Mouse (Mus musculus) limb, embryonic 11.5 days (tissue): ENCODE data around the gene Mid2. TPM values are rescaled to one million over a fixed set of nuclear protein-coding genes. Genes with fewer than 3 reads are reported as not detected.
"Not testable (repeated sequence)": the region's sequence is repeated elsewhere in the genome, so short reads cannot be mapped to it uniquely, and the experiment has no call there.

Source experiments
- ATAC-seq: fragments of 200-750 bp; cut with Nextera tagmentation; 2 replicates; pipeline ENCODE4 v1.8.0; 2017; ENCODE audit warnings: low read depth; ENCODE audit not compliant: insufficient number of reproducible peaks, low FRiP score, low TSS enrichment
- DNase-seq: peaks from one replicate; pipeline ENCODE4 v3.0.0-alpha.2; 2015; ENCODE audit warnings: low spot score
- H3K27ac ChIP-seq: fragments of 300-500 bp; sonication (generic); replicated peaks from 2 replicates; pipeline ENCODE4 v1.5.1; 2014; ENCODE audit warnings: low read depth, mild to moderate bottlenecking, low read length
- H3K27me3 ChIP-seq: fragments of 300-500 bp; sonication (generic); 2 replicates; pipeline ENCODE4 v1.6.1; 2014; ENCODE audit warnings: mild to moderate bottlenecking, low read length, mixed read lengths; ENCODE audit not compliant: control insufficient read depth, insufficient read depth
- H3K36me3 ChIP-seq: fragments of 300-500 bp; sonication (generic); 2 replicates; pipeline ENCODE4 v1.6.1; 2014; ENCODE audit warnings: mild to moderate bottlenecking, low read length, moderate library complexity, mixed read lengths; ENCODE audit not compliant: control insufficient read depth, insufficient read depth
- H3K4me1 ChIP-seq: fragments of 300-500 bp; sonication (generic); 2 replicates; pipeline ENCODE4 v1.6.1; 2014; ENCODE audit warnings: low read length, mixed read lengths; ENCODE audit not compliant: control insufficient read depth, insufficient read depth
- H3K4me2 ChIP-seq: fragments of 300-500 bp; sonication (generic); 2 replicates; pipeline ENCODE4 v1.6.1; 2014; ENCODE audit warnings: low read depth, mild to moderate bottlenecking, moderate library complexity; ENCODE audit not compliant: severe bottlenecking
- H3K4me3 ChIP-seq: fragments of 300-500 bp; sonication (generic); 2 replicates; pipeline ENCODE4 v1.5.1; 2014; ENCODE audit warnings: low read depth, low read length
- H3K9ac ChIP-seq: fragments of 300-500 bp; sonication (generic); 2 replicates; pipeline ENCODE4 v1.6.1; 2014; ENCODE audit warnings: mild to moderate bottlenecking, low read length
- H3K9me3 ChIP-seq: fragments of 300-500 bp; sonication (generic); 2 replicates; pipeline ENCODE4 v1.6.1; 2016; ENCODE audit warnings: low read length; ENCODE audit not compliant: control insufficient read depth
- WGBS: fragments of 180-500 bp; shearing (Covaris S2); extraction: QIAGEN DNeasy Blood & Tissue Kit; methylation state at CpG from one replicate; pipeline ENCODE4 v1.1.7; 2014; 5-methylcytosine and 5-hydroxymethylcytosine counted together
- polyA plus RNA-seq: library from polyadenylated mRNA; unstranded; fragments of >200 nt; fragmentation: Nextera tagmentation; extraction: Ambion mirVana; gene quantifications from 2 replicates; pipeline ENCODE4 v1.2.1, GENCODE M21; 2014

Gene Mid2
- polyA plus RNA-seq, 1 experiment from 2014 or later = 1.7 TPM

- DNase-seq = no peak
- no peak overlapping the region for H3K9ac ChIP-seq
- no peak overlapping the region for H3K27ac ChIP-seq
- no peak for ATAC-seq
- no peaks in the 10 kb centered on the region for H3K9me3 ChIP-seq
- WGBS = 88% methylated on average over 2 of the region's 2 CpGs
- no peak overlapping the region for H3K4me3 ChIP-seq
- H3K4me1 ChIP-seq = no peaks in the 10 kb centered on the region
- no peak overlapping the region for H3K4me2 ChIP-seq
- H3K27me3 ChIP-seq = no peaks in the 10 kb centered on the region
- H3K36me3 ChIP-seq = no peaks in the 10 kb centered on the region
Observed at GRCm38 (mm10) chrX:140688335-140688734, 23.9 kb downstream of the Mid2 start.

GRCm38 (mm10) chrX:140697872-140698463 lies 33.6 kb downstream of the Mid2 start:
- H3K27me3 ChIP-seq, H3K4me3 ChIP-seq, H3K4me1 ChIP-seq, DNase-seq, H3K36me3 ChIP-seq, H3K9me3 ChIP-seq, H3K4me2 ChIP-seq, ATAC-seq, H3K9ac ChIP-seq, H3K27ac ChIP-seq: not testable (repeated sequence)
- 68% methylated on average over 6 of the region's 7 CpGs for WGBS

GRCm38 (mm10) chrX:140703224-140703623 lies 38.8 kb downstream of the Mid2 start:
- Histone ChIP-seq H3K27me3 (peaks cover 4% of the 10 kb centered on the region; the same call in 1 of the 2 replicates), H3K4me1 (no peaks in the 10 kb centered on the region), H3K36me3 (no peaks in the 10 kb centered on the region), H3K9ac (no peak overlapping the region), H3K27ac (no peak overlapping the region), H3K4me3 (no peak overlapping the region), H3K9me3 (no peaks in the 10 kb centered on the region), H3K4me2 (no peak overlapping the region)
- no peak for DNase-seq
- 94% methylated on average over 1 of the region's 1 CpGs for WGBS
- ATAC-seq = no peak

- Histone ChIP-seq H3K27me3 (peaks cover 4% of the 10 kb centered on the region; the same call in 1 of the 2 replicates), H3K4me2 (no peak overlapping the region), H3K36me3 (no peaks in the 10 kb centered on the region), H3K9ac (no peak overlapping the region), H3K4me1 (no peaks in the 10 kb centered on the region), H3K4me3 (no peak overlapping the region), H3K9me3 (no peaks in the 10 kb centered on the region), H3K27ac (no peak overlapping the region)
- ATAC-seq (no peak), DNase-seq (no peak)
- WGBS = 92% methylated on average over 4 of the region's 4 CpGs
Observed at GRCm38 (mm10) chrX:140706077-140706476, 41.7 kb downstream of the Mid2 start.

- no peak for ATAC-seq
- Histone ChIP-seq H3K4me3 (no peak overlapping the region), H3K9ac (no peak overlapping the region), H3K4me2 (no peak overlapping the region), H3K4me1 (no peaks in the 10 kb centered on the region), H3K27me3 (no peaks in the 10 kb centered on the region), H3K27ac (no peak overlapping the region), H3K36me3 (no peaks in the 10 kb centered on the region), H3K9me3 (no peaks in the 10 kb centered on the region)
- WGBS = 43% methylated on average over 4 of the region's 4 CpGs
- DNase-seq = peak; percentile 26
Observed at GRCm38 (mm10) chrX:140722400-140722799, 58.0 kb downstream of the Mid2 start.

- H3K27ac ChIP-seq = no peak overlapping the region
- no peaks in the 10 kb centered on the region for H3K9me3 ChIP-seq
- H3K4me2 ChIP-seq = no peak overlapping the region
- no peak overlapping the region for H3K4me3 ChIP-seq
- H3K27me3 ChIP-seq = no peaks in the 10 kb centered on the region
- DNase-seq (no peak), ATAC-seq (no peak)
- H3K4me1 ChIP-seq = no peaks in the 10 kb centered on the region
- no peak overlapping the region for H3K9ac ChIP-seq
- H3K36me3 ChIP-seq = no peaks in the 10 kb centered on the region
Observed at GRCm38 (mm10) chrX:140738986-140739385, 74.6 kb downstream of the Mid2 start.

GRCm38 (mm10) chrX:140743213-140743612 lies 78.8 kb downstream of the Mid2 start:
- Histone ChIP-seq H3K27me3 (no peaks in the 10 kb centered on the region), H3K4me3 (no peak overlapping the region), H3K4me2 (no peak overlapping the region), H3K36me3 (no peaks in the 10 kb centered on the region), H3K9me3 (no peaks in the 10 kb centered on the region), H3K9ac (no peak overlapping the region), H3K4me1 (no peaks in the 10 kb centered on the region), H3K27ac (no peak overlapping the region)
- 50% methylated on average over 5 of the region's 5 CpGs for WGBS
- ATAC-seq (no peak), DNase-seq (no peak)

- no peak overlapping the region for H3K4me2 ChIP-seq
- H3K27ac ChIP-seq = no peak overlapping the region
- no peaks in the 10 kb centered on the region for H3K36me3 ChIP-seq
- no peak overlapping the region for H3K4me3 ChIP-seq
- WGBS = 81% methylated on average over 1 of the region's 1 CpGs
- H3K27me3 ChIP-seq = 0 out of 2 replicates have a peak, but pooled peaks cover 2% of the 10 kb centered on the region
- H3K9ac ChIP-seq = no peak overlapping the region
- no peaks in the 10 kb centered on the region for H3K4me1 ChIP-seq
- DNase-seq = no peak
- no peaks in the 10 kb centered on the region for H3K9me3 ChIP-seq
- ATAC-seq = no peak
Observed at GRCm38 (mm10) chrX:140769794-140770193, 105.4 kb downstream of the Mid2 start.

GRCm38 (mm10) chrX:140805340-140805739 lies 140.9 kb downstream of the Mid2 start:
- Histone ChIP-seq H3K9ac (no peak overlapping the region), H3K4me3 (no peak overlapping the region), H3K4me1 (no peaks in the 10 kb centered on the region), H3K36me3 (no peaks in the 10 kb centered on the region), H3K27me3 (peaks cover 16% of the 10 kb centered on the region; the same call in 1 of the 2 replicates), H3K9me3 (no peaks in the 10 kb centered on the region), H3K4me2 (no peak overlapping the region), H3K27ac (no peak overlapping the region)
- DNase-seq = no peak
- ATAC-seq = no peak
- 82% methylated on average over 2 of the region's 2 CpGs for WGBS
